Mouse (Mus musculus) embryonic fibroblast, embryonic 13.5 days (primary cell): ENCODE measurements around the gene Cdh12.

ENCODE experiments used
- CTCF ChIP-seq: IDR thresholded peaks from 2 replicates; pipeline ENCODE4 v1.5.1; 2011; ENCODE audit warnings: mild to moderate bottlenecking, control low read depth, low read length, moderate library complexity, borderline replicate concordance; ENCODE audit not compliant: insufficient read depth
- POLR2A ChIP-seq: IDR thresholded peaks from 2 replicates; pipeline ENCODE4 v1.6.1; 2011; ENCODE audit warnings: low read depth, mild to moderate bottlenecking, control low read depth, low read length, moderate library complexity

GRCm38 (mm10) chr15:21437924-21438323, 988.9 kb downstream of the Cdh12 start:
- TF ChIP-seq CTCF (no peak), POLR2A (no peak)
